Mouse (Mus musculus): ENCODE results near the gene Plekha5. TPM values are rescaled to one million over a fixed set of nuclear protein-coding genes. Genes with fewer than 3 reads are reported as not detected.

Plekha5 gene
- total RNA-seq, 2 experiments from 2014 or later = 84.9 to 89.5 TPM

DNA sequence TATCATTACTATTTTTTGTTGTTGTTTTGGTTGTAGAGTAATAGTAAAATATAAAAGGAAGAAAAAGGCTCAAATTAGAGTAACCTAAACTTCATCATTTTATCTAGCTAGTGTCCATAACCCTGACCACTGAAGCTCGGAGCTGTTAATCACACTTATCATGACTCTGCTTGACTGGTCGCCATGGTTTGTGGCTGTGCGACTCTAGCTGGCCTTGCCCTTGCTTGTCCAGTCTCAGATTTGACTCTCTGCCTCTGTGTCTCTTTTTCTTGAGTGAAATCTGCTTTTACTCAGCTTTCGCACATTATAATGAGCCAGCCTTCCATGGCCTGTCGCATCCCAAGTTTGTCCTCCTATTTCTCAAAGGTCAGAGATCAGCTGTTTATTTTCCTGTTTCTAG lies 26.8 kb downstream of the Plekha5 start:
- intact Hi-C loops (cut with DNase I) = no loop called here
- DNase-seq (ENCODE audit: low spot score in 2 of 2) = no peak

DNA sequence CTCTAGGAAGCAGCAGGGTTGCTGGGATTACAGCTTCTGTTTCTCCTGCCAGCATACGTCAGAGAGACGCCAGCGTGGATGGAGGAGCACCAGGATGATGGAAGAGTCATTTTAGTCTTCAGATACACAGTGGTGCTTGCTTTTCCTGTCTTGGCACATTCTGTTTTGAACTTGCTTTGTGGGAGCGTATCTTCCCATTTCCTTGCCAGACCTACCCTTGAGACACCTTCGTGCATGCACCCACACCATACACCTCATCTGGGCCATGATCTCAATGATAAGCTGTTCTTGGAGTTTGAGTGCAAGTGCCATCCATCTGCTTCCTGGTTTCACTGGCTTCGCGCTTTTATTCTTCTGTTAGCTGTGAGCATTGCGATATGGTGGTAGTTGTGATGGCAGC lies 28.9 kb downstream of the Plekha5 start:
- intact Hi-C loops (cut with DNase I) = no loop called here
- no peak for DNase-seq (ENCODE audit: low spot score in 2 of 2)

DNA sequence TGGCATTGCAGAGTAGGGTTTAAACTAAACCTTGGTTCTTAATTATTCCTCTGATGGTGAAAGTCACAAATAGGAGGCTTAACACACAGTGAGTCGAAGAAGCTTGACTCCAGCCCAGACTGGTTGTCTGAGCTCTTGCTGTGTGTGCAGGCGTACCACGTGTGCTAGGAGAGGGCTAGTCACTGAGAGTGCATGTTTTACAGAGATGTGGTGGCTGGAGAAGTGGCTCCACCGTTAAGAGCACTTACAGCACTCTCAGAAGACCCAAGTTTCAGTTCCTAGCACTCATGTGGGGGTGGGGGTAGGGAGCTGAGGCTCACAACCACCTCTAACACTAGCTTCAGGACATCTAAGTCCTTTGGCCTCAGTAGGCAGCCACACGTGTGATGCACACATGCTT lies 29.6 kb downstream of the Plekha5 start:
- intact Hi-C loops (cut with DNase I) = no loop called here
- DNase-seq (ENCODE audit: low spot score in 2 of 2) = no peak

DNA sequence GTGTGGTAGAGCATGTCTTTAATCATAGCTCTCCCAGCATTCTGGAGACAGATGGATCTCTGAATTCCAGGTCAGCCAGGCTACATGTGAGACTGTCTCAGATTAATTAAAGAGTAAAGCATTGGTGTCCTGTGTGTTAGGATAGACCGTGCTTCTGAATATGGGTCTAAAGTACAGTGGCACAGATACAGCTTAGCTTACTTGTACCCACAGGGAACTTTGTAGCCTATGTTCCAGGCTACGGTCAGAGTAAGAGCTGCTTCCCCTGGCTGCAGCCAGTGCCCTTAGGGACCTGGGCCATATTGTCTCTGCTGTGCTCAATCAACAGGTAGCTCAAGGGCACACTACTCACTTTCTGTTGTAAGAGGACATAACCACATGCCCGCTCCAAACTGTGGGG lies 30.5 kb downstream of the Plekha5 start:
- DNase-seq (ENCODE audit: low spot score in 2 of 2) = no peak
- intact Hi-C loops (cut with DNase I) = no loop called here

DNA sequence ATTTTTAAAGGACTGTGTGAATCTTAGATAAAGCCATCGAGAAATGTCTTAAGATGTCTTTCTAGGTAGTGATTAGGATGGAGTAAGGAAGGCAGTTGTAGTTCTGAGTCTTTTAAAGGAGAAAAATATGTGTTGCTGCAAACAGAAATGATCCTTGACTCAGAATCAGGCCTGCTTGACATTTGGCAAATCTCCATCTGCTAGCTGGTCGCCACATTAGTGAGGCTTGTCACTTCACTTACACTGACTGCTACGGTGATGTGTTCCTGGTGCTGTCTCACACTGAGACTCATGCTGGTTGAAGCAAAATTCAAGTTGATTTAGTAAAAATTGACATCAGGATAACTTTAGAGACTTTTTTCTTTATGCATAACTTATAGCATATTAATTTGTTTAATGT lies 32.0 kb downstream of the Plekha5 start:
- no peak for DNase-seq (ENCODE audit: low spot score in 2 of 2)
- intact Hi-C loops (cut with DNase I) = no loop called here

DNA sequence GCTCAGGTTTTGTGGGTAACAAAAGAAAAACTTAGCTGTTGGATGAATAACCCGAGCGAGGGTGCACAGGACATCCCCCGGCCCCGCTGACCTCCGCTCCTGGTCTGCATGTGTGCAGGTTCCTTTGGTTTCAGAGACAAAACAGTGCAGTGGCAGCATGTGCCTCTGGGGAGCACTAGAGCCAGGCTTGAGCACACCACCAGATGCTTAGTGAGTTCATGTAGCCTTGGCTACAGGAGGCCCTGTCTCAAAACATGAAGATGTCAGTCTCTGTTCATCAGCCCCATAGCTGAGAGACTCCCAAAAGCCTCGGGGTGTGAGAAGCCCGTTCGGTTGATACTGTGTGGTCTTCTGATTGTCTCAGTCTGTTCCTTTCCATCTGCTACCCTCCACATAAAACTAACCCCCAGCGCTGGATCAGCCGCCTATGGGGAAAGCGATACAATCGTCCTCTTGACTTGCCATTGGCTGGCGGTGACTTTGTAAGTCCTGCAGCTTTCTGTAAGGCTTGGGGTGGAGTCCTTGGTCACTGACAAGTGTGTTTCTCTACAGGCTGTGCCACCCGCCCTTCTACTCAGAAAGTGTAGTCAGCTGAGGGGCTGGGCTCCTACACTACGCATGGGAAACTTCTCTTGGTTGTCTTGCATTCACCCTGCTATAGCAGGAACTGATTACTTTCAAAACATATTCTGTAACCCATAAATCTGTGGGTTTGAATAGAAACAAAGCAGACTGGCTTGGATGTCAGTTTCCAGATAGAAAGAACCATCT lies 32.7 kb downstream of the Plekha5 start:
- DNase-seq (ENCODE audit: low spot score in 2 of 2) = no peak
- intact Hi-C loops (cut with DNase I) = no loop called here

DNA sequence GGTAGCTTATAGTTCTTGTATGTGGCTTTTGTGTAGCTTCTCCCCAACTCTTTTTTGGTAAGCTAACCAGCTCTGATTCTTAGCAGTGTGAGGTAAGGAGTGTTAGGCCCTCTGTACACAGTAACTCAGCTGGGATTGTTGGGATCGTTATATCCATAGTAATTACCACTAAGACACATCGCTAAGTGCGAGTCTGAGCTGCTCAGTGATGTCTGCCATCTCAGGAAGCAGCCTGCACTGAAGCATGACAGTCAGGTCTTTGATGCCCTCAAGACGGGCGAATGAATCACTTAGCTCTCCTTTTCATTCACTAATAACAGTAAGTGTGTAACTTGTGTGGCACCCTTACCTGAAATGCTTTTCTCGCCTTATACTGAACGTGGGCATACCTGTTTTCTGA lies 36.5 kb downstream of the Plekha5 start:
- DNase-seq (ENCODE audit: low spot score in 2 of 2) = no peak
- intact Hi-C loops (cut with DNase I) = no loop called here

DNA sequence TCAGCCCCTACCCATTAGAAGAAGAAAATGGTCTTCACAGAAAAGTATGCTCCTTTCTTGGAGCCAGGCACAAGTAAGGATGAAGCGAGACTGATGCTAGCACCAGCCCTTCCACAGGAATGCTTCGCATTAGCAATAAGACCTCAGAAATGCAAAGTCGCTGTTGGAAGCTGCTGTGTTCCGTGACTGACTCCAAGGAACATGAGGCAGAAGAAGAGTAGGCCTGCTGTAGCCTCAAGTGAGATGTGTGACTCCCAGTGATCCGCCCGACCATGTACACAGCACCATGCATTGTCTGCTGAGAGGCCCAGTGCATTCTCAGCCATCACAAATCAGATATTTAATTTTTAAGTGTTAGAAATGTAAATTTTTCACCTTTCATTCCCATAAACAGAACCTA lies 41.0 kb downstream of the Plekha5 start:
- no peak for DNase-seq (ENCODE audit: low spot score in 2 of 2)
- intact Hi-C loops (cut with DNase I) = no loop called here

DNA sequence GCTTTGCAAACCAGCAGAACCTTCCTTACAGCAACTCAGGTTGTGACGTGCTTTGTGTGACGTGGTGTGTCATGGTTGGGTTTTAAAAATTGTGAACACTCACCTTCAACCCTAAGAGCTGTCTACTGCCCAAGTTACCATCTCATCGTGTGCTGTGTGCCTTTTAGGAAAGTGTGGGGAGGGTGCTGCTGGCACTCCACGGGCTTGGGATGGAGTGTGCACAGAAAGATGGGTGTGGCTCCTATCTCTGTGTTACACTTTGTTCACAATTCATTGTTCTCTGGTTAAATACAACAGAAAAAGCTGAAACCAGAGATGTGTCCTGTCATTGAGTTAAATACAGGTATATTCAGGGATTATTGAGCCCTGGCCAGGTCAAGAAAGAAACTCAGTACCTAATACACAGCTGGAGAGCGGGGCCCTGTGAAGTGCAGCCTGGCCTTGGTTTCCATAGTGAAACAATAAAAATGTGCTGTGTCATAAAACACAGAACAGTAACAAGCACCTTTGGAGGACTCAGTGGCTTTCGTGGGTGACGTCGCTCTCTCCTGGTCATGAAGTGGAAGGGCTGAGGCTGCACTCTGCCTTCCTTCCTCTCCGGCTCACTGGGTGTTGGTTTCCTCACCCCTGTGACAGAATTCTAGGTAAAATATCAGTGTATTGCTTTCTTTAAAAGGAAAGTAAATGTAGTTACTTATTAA lies 42.2 kb downstream of the Plekha5 start:
- intact Hi-C loops (cut with DNase I) = no loop called here
- no peak for DNase-seq (ENCODE audit: low spot score in 2 of 2)

DNA sequence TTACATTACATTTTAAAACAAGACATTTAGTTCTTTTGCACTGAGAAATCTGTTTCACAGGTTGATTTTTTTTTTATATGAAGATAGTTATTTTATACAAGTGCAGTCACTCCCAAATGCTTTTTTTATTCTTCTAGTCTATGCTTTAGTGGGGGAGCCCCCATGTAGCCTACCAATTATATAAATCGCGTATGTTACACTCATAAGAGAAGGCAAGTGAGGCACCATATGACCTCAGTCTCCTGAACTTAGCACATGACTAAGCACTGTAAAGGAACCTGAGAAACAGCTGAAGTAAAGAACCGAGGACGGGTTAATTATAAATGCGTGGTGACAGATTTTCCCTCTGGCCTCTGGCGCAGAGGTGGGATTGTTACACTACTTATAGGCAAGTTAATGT lies 43.0 kb downstream of the Plekha5 start:
- DNase-seq (ENCODE audit: low spot score in 2 of 2) = peak in 1 of 2 experiments; percentile 52
- intact Hi-C loops (cut with DNase I) = no loop called here

DNA sequence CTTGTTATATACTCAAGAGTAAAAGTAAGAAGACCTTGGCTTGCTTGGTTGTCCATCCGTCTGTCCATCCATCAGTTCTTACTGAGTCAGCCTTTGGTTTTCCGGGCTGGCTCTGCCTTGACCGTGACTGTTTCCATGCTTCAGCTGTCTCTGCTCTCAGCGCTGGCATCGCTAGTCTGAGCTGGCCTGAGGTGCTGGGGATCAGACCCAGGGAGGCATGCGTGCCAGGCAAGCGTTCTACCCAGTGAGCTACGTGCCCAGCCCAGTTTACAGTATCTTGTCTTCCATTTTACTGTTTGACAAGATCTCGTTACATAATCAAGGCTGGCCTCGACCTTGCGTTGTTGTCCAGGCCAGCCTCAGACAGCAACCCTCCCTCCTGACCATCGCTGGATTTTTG lies 44.0 kb downstream of the Plekha5 start:
- DNase-seq (ENCODE audit: low spot score in 2 of 2) = no peak
- intact Hi-C loops (cut with DNase I) = no loop called here

DNA sequence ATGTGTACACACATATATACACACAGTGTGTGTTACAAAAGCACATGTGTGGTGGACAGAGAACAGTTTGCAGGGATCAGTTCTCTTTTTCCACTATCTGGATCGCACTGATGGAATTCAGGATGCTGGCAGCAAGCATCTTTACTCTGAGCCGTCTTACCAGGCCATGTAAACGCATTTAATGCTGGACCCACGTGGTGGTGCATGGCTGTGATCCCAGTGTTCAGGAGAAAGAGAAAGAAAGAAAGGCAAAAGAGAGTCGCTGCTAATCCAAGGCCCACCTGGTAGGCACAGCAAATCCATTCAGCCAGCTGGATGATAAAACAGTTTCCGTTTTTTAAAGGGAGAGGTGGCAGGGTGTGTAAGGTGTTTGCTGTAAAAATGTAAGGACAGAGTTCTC lies 45.9 kb downstream of the Plekha5 start:
- DNase-seq (ENCODE audit: low spot score in 2 of 2) = no peak
- intact Hi-C loops (cut with DNase I) = no loop called here

DNA sequence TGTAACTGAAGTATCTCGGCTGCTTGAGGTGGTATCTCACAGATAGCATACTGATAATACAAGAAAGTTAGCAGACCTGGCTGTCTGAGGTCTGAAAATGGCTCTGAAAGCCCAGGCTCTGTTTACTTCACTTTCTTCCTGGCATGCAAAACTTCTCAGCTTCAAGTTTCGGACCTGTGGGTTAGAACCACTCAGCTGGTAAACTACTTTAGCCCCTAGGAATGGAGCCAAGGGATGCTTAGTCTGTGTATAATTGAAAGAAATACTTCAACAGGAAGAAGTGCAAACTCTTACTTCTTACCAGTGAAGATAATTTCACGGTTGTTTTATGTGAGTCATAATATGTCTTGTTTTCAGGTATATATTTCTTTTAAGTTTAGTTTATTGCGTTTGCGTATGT lies 47.9 kb downstream of the Plekha5 start:
- intact Hi-C loops (cut with DNase I) = no loop called here
- no peak for DNase-seq (ENCODE audit: low spot score in 2 of 2)

DNA sequence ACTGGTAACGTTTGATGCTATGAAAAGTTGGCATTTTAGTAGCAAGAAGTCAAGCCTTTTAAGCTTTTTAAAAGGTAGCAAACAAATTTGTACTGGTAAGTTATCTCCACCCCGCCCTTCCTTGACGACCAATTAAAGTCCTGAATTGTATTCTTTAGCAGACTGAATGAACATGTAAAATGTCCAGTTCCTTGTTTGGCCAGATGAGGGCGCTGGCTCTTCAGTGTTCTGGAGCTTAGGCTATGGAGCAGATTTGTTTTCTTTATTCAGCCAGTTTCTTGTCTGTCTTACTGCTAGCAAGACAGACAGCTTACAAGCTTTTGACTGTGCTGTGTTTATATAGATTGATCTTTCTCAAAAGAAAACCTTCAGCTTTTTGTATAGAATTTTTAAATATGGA lies 48.5 kb downstream of the Plekha5 start:
- intact Hi-C loops (cut with DNase I) = no loop called here
- DNase-seq (ENCODE audit: low spot score in 2 of 2) = peak; percentile 81 to 88

DNA sequence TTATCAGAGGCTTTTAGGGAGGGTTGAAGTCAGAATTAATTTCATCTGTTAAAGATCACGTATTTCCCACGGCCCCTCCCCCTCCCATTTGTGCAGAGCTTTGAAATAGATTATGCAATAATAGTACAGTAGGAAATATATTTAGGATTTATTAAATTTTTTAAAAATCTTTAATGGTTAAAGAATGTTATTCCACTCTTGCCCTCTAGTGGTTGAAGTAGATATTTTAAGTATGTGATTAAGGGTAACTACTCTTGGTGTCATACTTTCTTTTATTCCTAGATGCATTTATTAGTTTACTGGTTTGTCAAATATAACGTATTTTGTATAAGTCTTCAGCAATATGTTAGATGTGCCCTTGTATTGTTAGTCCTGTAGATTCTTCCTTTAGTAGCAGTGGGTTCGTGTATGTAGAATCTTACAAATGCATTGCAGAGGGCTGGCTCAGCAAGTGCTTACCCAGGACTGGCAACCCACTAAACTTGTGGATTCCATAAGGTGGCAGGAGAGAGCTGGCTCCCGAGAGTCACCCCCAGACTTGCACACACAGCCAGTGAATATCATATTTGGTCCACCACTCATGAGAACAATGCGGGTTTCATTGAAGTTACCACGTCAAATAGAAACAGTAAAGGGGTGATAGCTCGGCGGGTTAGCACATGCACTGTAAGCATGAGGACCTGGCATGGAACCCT lies 51.7 kb downstream of the Plekha5 start:
- no peak for DNase-seq (ENCODE audit: low spot score in 2 of 2)
- intact Hi-C loops (cut with DNase I) = loop anchor here (5.0 kb wide), 1 partner anchor 77 kb away; no protein-coding TSS in a partner anchor

DNA sequence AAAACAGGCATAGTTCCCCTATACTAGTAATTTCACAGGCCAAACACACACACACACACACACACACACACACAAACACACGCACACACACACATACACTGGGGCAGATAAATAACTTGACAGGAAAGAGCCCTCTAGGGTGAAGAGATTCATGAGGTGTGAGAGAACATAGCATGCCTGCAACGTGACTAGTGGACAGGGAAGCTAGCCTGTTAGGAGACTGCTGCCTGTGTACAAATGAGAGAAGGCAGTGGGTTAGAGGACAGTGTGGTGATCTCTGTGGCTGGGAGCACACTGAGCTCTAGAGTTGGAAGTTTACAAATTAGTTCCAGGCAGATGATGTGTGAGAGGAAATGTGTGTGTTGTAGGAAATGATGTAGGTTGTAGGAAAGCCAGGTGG lies 53.1 kb downstream of the Plekha5 start:
- no peak for DNase-seq (ENCODE audit: low spot score in 2 of 2)
- intact Hi-C loops (cut with DNase I) = loop anchor here (5.0 kb wide), 1 partner anchor 75 kb away; no protein-coding TSS in a partner anchor

DNA sequence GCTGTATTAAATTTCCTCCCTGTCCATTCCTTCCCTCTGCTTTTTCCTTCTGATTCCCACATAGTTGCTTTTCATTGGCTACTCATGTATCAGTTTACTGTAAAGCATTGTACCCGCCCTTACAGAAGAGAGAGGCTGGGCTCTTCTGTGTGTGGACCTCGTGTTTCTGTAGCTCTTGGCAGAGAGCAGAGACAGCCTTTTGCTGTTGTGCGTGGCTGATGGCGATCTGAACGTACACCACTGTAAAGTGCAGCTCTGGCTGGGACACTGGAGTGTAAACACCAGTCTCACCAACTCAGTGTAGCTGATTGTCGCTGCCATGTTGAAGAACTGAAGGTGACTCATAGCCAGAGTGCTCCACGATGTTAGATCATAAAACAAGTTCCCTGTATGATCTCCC lies 54.2 kb downstream of the Plekha5 start:
- DNase-seq (ENCODE audit: low spot score in 2 of 2) = no peak
- intact Hi-C loops (cut with DNase I) = loop anchor here (5.0 kb wide), 1 partner anchor 74 kb away; no protein-coding TSS in a partner anchor

DNA sequence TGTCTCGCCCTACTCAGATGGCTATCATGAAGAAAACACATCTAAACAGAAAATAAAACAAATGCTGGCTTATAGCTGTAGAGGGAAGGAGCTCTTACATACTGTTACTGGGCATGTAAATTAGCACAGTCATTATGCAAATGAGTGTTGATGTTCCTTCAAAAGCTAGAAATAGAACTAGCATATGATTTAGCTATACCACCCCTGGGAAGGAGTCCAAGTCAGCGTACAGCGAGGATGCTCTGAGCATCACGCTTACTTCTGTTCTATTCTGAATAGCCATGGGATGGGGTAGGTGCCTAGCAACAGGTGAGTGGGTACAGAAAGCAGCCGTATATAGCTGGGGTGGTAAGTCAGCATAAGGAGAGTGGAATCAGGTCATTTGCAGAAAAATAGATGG lies 55.1 kb downstream of the Plekha5 start:
- intact Hi-C loops (cut with DNase I) = loop anchor here (5.0 kb wide), 1 partner anchor 73 kb away; no protein-coding TSS in a partner anchor
- peak; percentile 80 to 95 for DNase-seq (ENCODE audit: low spot score in 2 of 2)

DNA sequence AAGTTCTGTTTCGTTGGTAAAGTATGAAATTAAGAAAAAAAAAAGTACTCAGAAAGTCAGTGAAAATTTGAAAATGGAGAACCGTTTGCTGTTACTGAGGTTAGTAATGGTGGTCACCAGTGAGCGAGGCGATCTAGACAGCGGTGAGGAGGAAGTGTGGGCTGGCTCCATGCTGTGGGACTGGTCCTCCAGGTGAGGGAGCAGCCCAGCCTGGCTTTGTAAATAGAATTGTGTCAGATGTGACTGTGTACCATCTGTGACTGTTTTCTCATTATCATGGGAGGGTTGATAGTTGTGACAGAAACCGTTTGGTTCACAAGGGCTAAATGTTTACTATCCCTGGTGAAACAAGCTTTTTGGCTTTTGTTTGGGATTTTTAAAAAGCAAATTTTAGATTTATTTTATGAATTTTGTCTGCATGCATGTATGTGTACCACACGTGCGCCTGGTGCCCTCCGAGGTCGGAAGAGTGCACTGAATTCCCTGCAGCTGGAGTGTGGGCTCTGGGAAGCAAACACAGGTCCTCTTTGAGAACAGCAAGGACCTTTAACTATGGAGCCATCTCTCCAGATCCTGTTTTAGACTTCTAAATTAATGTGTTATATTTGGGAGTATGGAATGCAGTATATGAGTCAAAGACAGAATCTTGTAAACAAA lies 56.7 kb downstream of the Plekha5 start:
- no peak for DNase-seq (ENCODE audit: low spot score in 2 of 2)
- intact Hi-C loops (cut with DNase I) = no loop called here

All from left cerebral cortex, postnatal 14 days (tissue).